Mouse (Mus musculus) lung, postnatal 0 days (tissue): Measurements from ENCODE around the gene Tmem274. TPM values are rescaled to one million over a fixed set of nuclear protein-coding genes. Genes with fewer than 3 reads are reported as not detected.
"Not testable (repeated sequence)": the region's sequence is repeated elsewhere in the genome, so short reads cannot be mapped to it uniquely, and the experiment has no call there.

ENCODE experiments used
- ATAC-seq: fragments of 200-750 bp; cut with Nextera tagmentation; 2 replicates; pipeline ENCODE4 v1.8.0; 2017; ENCODE audit warnings: moderate library complexity
- DNase-seq: peaks from one replicate; pipeline ENCODE4 v3.0.0-alpha.2; 2016; ENCODE audit warnings: low spot score
- H3K27ac ChIP-seq: fragments of 300-500 bp; sonication (generic); 2 replicates; pipeline ENCODE4 v1.5.1; 2014; ENCODE audit warnings: antibody characterized with exemption, mild to moderate bottlenecking, low read length, mixed read lengths
- H3K27me3 ChIP-seq: fragments of 300-500 bp; sonication (generic); replicated peaks from 2 replicates; pipeline ENCODE4 v1.6.1; 2014; ENCODE audit warnings: low read length, mixed read lengths; ENCODE audit not compliant: insufficient read depth
- H3K36me3 ChIP-seq: fragments of 300-500 bp; sonication (generic); 2 replicates; pipeline ENCODE4 v1.6.1; 2014; ENCODE audit warnings: low read length, mixed read lengths; ENCODE audit not compliant: insufficient read depth
- H3K4me1 ChIP-seq: fragments of 300-500 bp; sonication (generic); 2 replicates; pipeline ENCODE4 v1.6.1; 2014; ENCODE audit warnings: antibody characterized with exemption, low read depth, low read length, mixed read lengths; ENCODE audit not compliant: insufficient read depth
- H3K4me2 ChIP-seq: fragments of 300-500 bp; sonication (generic); replicated peaks from 2 replicates; pipeline ENCODE4 v1.6.1; 2014; ENCODE audit warnings: low read depth, mild to moderate bottlenecking, low read length, moderate library complexity, mixed read lengths
- H3K4me3 ChIP-seq: fragments of 300-500 bp; sonication (generic); 2 replicates; pipeline ENCODE4 v1.5.1; 2014; ENCODE audit warnings: low read depth, low read length
- H3K9ac ChIP-seq: fragments of 300-500 bp; sonication (generic); replicated peaks from 2 replicates; pipeline ENCODE4 v1.6.1; 2014; ENCODE audit warnings: low read depth, mild to moderate bottlenecking
- H3K9me3 ChIP-seq: fragments of 300-500 bp; sonication (generic); 2 replicates; pipeline ENCODE4 v1.6.1; 2016; ENCODE audit warnings: low read length, mixed read lengths
- CTCF ChIP-seq: IDR thresholded peaks from 2 replicates; pipeline ENCODE4 v1.5.1; 2016; ENCODE audit warnings: antibody characterized with exemption, mild to moderate bottlenecking
- EP300 ChIP-seq: IDR thresholded peaks from 2 replicates; pipeline ENCODE4 v1.6.1; 2016; ENCODE audit warnings: antibody characterized with exemption, mild to moderate bottlenecking, control low read depth
- WGBS: fragments of 180-500 bp; shearing (Covaris S2); extraction: QIAGEN DNeasy Blood & Tissue Kit; methylation state at CpG from one replicate; pipeline ENCODE4 v1.1.7; 2014; 5-methylcytosine and 5-hydroxymethylcytosine counted together
- polyA plus RNA-seq: library from polyadenylated mRNA; unstranded; fragments of >200 nt; fragmentation: Nextera tagmentation; extraction: Ambion mirVana; gene quantifications from 2 replicates; pipeline ENCODE4 v1.2.1, GENCODE M21; 2015

Gene Tmem274
- polyA plus RNA-seq, 1 experiment from 2014 or later = not detected

GRCm38 (mm10) chr4:149454879-149455278, 22.3 kb upstream of the Tmem274 start, which contains the start of gene Rbp7:
TSS of gene Rbp7 (minus strand) at chr4:149454978.
- ATAC-seq (no peak), DNase-seq (no peak)
- no peak within 1 kb of the TSS for H3K27ac ChIP-seq
- no peak for TF ChIP-seq CTCF
- no peak for TF ChIP-seq EP300
- no peaks in the 10 kb centered on the region for H3K9me3 ChIP-seq
- no peak within 1 kb of the TSS for H3K4me2 ChIP-seq
- H3K27me3 ChIP-seq = no peaks in the 10 kb centered on the region
- H3K9ac ChIP-seq = no peak within 1 kb of the TSS
- 38% methylated on average over 8 of the region's 8 CpGs for WGBS
- no peak within 1 kb of the TSS for H3K4me3 ChIP-seq
- no peaks in the 10 kb centered on the region for H3K4me1 ChIP-seq
- H3K36me3 ChIP-seq = no peaks in the 10 kb centered on the region

- H3K4me1 ChIP-seq, H3K36me3 ChIP-seq, H3K27ac ChIP-seq, H3K27me3 ChIP-seq, H3K4me3 ChIP-seq, H3K4me2 ChIP-seq, DNase-seq, H3K9me3 ChIP-seq, H3K9ac ChIP-seq: not testable (repeated sequence)
- ATAC-seq = 0 out of 2 replicates have a peak, but pooled peaks have one; percentile 32
- 81% methylated on average over 27 of the region's 27 CpGs for WGBS
Measured at GRCm38 (mm10) chr4:149457163-149457562, 20.0 kb upstream of the Tmem274 start.

DNA sequence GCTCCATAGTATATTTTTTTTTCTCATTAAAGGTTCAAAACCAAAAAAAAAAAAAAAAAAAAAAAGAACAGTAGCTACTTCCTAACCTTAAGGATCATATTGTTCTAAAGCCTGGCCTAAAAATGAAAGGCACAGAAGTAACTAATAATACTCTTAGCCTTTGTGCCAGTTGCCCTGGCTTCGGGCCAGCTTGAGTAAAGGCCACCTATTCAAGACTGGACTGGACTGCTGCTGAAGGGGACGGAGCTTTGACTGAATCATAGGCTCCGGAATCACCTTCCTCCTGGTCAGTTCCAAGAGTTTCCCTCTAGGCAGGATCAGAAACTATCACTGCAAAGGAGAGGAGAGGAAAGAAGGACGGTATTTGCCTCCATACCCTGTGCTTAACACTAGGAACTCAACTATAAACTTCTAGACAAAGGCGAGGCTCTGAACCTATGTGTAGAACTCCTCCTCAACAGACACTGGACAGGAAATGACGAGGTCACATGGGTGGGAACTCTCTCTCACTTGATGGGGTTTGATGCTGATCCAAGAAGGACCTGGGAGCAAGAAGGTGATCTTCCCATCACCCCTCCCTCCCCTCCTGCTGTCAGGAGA, 19.2 kb upstream of the Tmem274 start:
- no peak for TF ChIP-seq CTCF
- no peak for TF ChIP-seq EP300
- Histone ChIP-seq H3K36me3 (no peaks in the 10 kb centered on the region), H3K9me3 (no peaks in the 10 kb centered on the region), H3K4me1 (no peaks in the 10 kb centered on the region), H3K4me3 (no peak overlapping the region), H3K27ac (no peak overlapping the region), H3K9ac (no peak overlapping the region), H3K27me3 (no peaks in the 10 kb centered on the region), H3K4me2 (no peak overlapping the region)
- ATAC-seq (no peak), DNase-seq (no peak)
- WGBS = 52% methylated on average over 6 of the region's 6 CpGs

- H3K27ac ChIP-seq = no peak overlapping the region
- DNase-seq (no peak), ATAC-seq (no peak)
- TF ChIP-seq CTCF (no peak), EP300 (no peak)
- WGBS = 68% methylated on average over 5 of the region's 5 CpGs
- no peaks in the 10 kb centered on the region for H3K27me3 ChIP-seq
- no peak overlapping the region for H3K4me3 ChIP-seq
- no peak overlapping the region for H3K4me2 ChIP-seq
- no peaks in the 10 kb centered on the region for H3K36me3 ChIP-seq
- no peak overlapping the region for H3K9ac ChIP-seq
- H3K4me1 ChIP-seq = no peaks in the 10 kb centered on the region
- no peaks in the 10 kb centered on the region for H3K9me3 ChIP-seq
Measured at GRCm38 (mm10) chr4:149458526-149458925, 18.7 kb upstream of the Tmem274 start.

- ATAC-seq (no peak), DNase-seq (no peak)
- Histone ChIP-seq H3K27me3 (no peaks in the 10 kb centered on the region), H3K27ac (no peak overlapping the region), H3K36me3 (no peaks in the 10 kb centered on the region), H3K4me1 (no peaks in the 10 kb centered on the region), H3K9me3 (no peaks in the 10 kb centered on the region), H3K9ac (no peak overlapping the region), H3K4me3 (no peak overlapping the region), H3K4me2 (no peak overlapping the region)
- TF ChIP-seq EP300 = no peak
- TF ChIP-seq CTCF = no peak
- WGBS = 65% methylated on average over 1 of the region's 1 CpGs
Measured at GRCm38 (mm10) chr4:149459425-149459824, 17.8 kb upstream of the Tmem274 start.

DNA sequence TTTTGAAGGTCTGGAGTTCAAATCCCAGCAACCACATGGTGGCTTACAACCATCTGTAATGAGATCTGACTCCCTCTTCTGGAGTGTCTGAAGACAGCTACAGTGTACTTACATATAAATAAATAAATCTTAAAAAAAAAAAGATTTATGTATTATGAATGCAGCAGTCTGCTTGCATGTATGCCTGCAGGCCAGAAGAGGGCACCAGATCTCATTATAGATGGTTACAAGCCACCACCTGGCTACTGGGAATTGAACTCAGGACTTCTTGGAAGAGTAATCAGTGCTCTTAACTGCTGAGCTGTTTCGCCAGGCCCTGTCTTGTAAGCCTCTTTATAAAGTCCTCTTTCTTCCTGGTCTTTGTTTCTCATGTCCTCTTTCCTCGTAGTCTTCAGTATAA, 16.7 kb upstream of the Tmem274 start:
- not testable (repeated sequence) for ATAC-seq, H3K27ac ChIP-seq, H3K4me1 ChIP-seq, H3K4me3 ChIP-seq, H3K9ac ChIP-seq, H3K36me3 ChIP-seq, DNase-seq, H3K4me2 ChIP-seq, H3K27me3 ChIP-seq, H3K9me3 ChIP-seq
- 90% methylated on average over 2 of the region's 2 CpGs for WGBS
- peak; percentile 47 for TF ChIP-seq CTCF
